Mouse (Mus musculus): ENCODE results near the gene Dennd5b. TPM values are rescaled to one million over a fixed set of nuclear protein-coding genes. Genes with fewer than 3 reads are reported as not detected.

Gene Dennd5b
- total and polyA plus RNA-seq, 3 experiments, result 0.65 to 1.3 TPM; not detected in 1

DNA sequence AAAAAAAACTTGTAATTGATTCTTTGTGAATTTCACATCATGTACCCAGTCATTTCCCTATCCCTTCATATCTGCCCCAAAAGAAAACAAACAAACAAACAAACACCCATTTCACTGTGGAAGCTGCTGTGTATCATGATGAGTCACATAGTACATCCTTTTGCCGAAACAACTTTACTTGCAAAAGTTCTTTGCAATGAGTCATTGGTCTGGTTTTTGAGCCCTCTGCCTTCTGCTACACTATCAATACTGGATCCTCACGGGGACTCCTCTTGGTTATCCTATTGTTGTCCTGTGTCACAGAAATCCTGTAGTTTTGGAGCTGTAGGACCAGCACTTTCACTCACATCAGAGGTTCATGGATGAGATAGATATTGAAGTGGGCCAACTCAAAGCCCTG lies 7.4 kb upstream of the Dennd5b start:
- TF ChIP-seq ZMIZ1 (IDR thresholded peaks at IDR 0.05; ENCODE audit: low read depth, low read length) (no peak), GABPA (IDR thresholded peaks at IDR 0.05; ENCODE audit: low read depth, low read length) (no peak), CTCF (IDR thresholded peaks at IDR 0.05 in 2 of 3, conservative IDR thresholded peaks at IDR 0.05 in 1 of 3; ENCODE audit: control insufficient read depth in 1 of 3, insufficient read depth in 1 of 3, low read depth in 2 of 3, low read length in 3 of 3, poor library complexity in 1 of 3, severe bottlenecking in 1 of 3) (no peak), CHD1 (IDR thresholded peaks at IDR 0.05; ENCODE audit: low read depth, low read length) (no peak), MAZ (IDR thresholded peaks at IDR 0.05; ENCODE audit: low read depth, low read length) (no peak), BHLHE40 (IDR thresholded peaks at IDR 0.05; ENCODE audit: borderline replicate concordance, low read depth, low read length) (no peak), TAL1 (IDR thresholded peaks at IDR 0.05; ENCODE audit: low read length) (no peak), ETS1 (IDR thresholded peaks at IDR 0.05; ENCODE audit: low read depth, low read length) (no peak), ELF1 (IDR thresholded peaks at IDR 0.05; ENCODE audit: low read depth, low read length) (no peak), USF2 (IDR thresholded peaks at IDR 0.05; ENCODE audit: borderline replicate concordance in 1 of 2, insufficient read depth in 1 of 2, low read depth in 1 of 2, low read length in 2 of 2) (no peak), NELFE (IDR thresholded peaks at IDR 0.05; ENCODE audit: low read depth, low read length) (no peak), SIN3A (IDR thresholded peaks at IDR 0.05; ENCODE audit: low read length) (no peak), POLR2AphosphoS2 (IDR thresholded peaks at IDR 0.05; ENCODE audit: low read length) (no peak), RCOR1 (IDR thresholded peaks at IDR 0.05; ENCODE audit: low read depth, low read length) (no peak), ZC3H11A (IDR thresholded peaks at IDR 0.05; ENCODE audit: low read depth, low read length) (no peak), RAD21 (IDR thresholded peaks at IDR 0.05; ENCODE audit: low read depth, low read length) (no peak), MYB (IDR thresholded peaks at IDR 0.05; ENCODE audit: low read depth, low read length) (no peak), NRF1 (IDR thresholded peaks at IDR 0.05; ENCODE audit: insufficient read depth, low read depth, low read length, poor library complexity, severe bottlenecking) (no peak), POLR2A (IDR thresholded peaks at IDR 0.05; ENCODE audit: control insufficient read depth in 1 of 2, insufficient read depth in 1 of 2, low read depth in 1 of 2, low read length in 2 of 2, poor library complexity in 1 of 2) (no peak)
- Histone ChIP-seq H3K9ac (ENCODE audit: control insufficient read depth, low read depth, low read length, poor library complexity, severe bottlenecking) (no peak overlapping the region), H3K27ac (ENCODE audit: control insufficient read depth, low read depth, low read length) (no peak overlapping the region), H3K4me3 (ENCODE audit: control insufficient read depth in 1 of 2, insufficient read depth in 1 of 2, low read depth in 2 of 2, low read length in 2 of 2) (no peak overlapping the region), H3K27me3 (ENCODE audit: control insufficient read depth in 1 of 2, insufficient read depth in 2 of 2, low read length in 2 of 2) (peaks cover 0 to 2% of the 10 kb centered on the region in 2 experiments; a peak in 1 of 4 replicates), H3K9me3 (replicated peaks; ENCODE audit: insufficient read depth, low read length) (no peaks in the 10 kb centered on the region), H3K36me3 (ENCODE audit: control insufficient read depth in 1 of 2, insufficient read depth in 2 of 2, low read length in 2 of 2) (no peaks in the 10 kb centered on the region), H3K79me2 (ENCODE audit: control insufficient read depth, insufficient read depth, low read length, poor library complexity) (no peaks in the 10 kb centered on the region), H3K4me1 (ENCODE audit: control insufficient read depth in 1 of 2, insufficient read depth in 2 of 2, low read length in 2 of 2) (no peaks in the 10 kb centered on the region)
- DNase-seq (ENCODE audit: low read depth, low spot score), result no peak

GRCm38 (mm10) chr6:149107615-149108014 lies 6.1 kb upstream of the Dennd5b start:
- H3K9me3 ChIP-seq (replicated peaks; ENCODE audit: insufficient read depth, low read length), result no peaks in the 10 kb centered on the region
- H3K79me2 ChIP-seq (ENCODE audit: control insufficient read depth, insufficient read depth, low read length, poor library complexity), result no peaks in the 10 kb centered on the region
- H3K36me3 ChIP-seq (ENCODE audit: control insufficient read depth in 1 of 2, insufficient read depth in 2 of 2, low read length in 2 of 2), result no peaks in the 10 kb centered on the region
- H3K4me1 ChIP-seq (ENCODE audit: control insufficient read depth in 1 of 2, insufficient read depth in 2 of 2, low read length in 2 of 2), result no peaks in the 10 kb centered on the region
- no peak overlapping the region for H3K4me3 ChIP-seq (ENCODE audit: control insufficient read depth in 1 of 2, insufficient read depth in 1 of 2, low read depth in 2 of 2, low read length in 2 of 2)
- no peak overlapping the region for H3K27ac ChIP-seq (ENCODE audit: control insufficient read depth, low read depth, low read length)
- no peak for TF ChIP-seq RAD21 (IDR thresholded peaks at IDR 0.05; ENCODE audit: low read depth, low read length)
- H3K9ac ChIP-seq (ENCODE audit: control insufficient read depth, low read depth, low read length, poor library complexity, severe bottlenecking), result no peak overlapping the region
- peaks cover 0 to 2% of the 10 kb centered on the region in 2 experiments; a peak in 1 of 4 replicates for H3K27me3 ChIP-seq (ENCODE audit: control insufficient read depth in 1 of 2, insufficient read depth in 2 of 2, low read length in 2 of 2)
- no peak for DNase-seq (ENCODE audit: low read depth, low spot score)

Measured in MEL (cell line).